Mouse (Mus musculus) urinary bladder, postnatal 36 days (tissue): ENCODE data around the gene Slc30a10.

Experiments used
- DNase-seq, 2 experiments: peaks; one replicate each; pipeline ENCODE4 v3.0.0; 2022; ENCODE audit warnings: low spot score in 2 of 2, mixed read lengths in 1 of 2

The Slc30a10 gene

GRCm38 (mm10) chr1:185454575-185454954, at the start of gene Slc30a10:
Gene Slc30a10, plus strand, starts transcription at chr1:185454848.
- DNase-seq = no peak

GRCm38 (mm10) chr1:185405921-185406320, 48.7 kb upstream of the Slc30a10 start:
- DNase-seq = no peak

DNA sequence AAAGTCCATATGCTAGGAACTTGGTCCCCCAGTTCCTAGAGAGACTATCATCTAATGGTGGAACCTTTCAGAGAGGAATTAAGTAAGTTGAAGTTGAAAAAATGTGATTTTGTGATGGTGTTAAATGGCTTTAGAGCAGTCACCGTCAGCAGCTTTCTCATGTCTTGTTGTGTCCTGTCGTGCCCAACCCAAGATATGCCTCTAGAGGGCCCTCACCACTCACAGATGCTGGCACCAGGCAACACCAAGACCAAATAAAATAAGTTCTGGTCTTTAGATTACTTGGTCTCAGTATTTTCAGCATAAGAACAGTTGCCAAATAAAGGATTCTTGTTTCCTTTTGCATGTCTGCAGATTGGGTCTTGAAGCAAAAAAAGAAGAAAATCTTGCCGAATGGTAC, 44.8 kb upstream of the Slc30a10 start:
- DNase-seq = no peak

- no peak for DNase-seq
These were observed 36.6 kb upstream of the Slc30a10 start for GRCm38 (mm10) chr1:185418011-185418410.

GRCm38 (mm10) chr1:185419805-185420204, 34.8 kb upstream of the Slc30a10 start:
- DNase-seq = no peak

DNA sequence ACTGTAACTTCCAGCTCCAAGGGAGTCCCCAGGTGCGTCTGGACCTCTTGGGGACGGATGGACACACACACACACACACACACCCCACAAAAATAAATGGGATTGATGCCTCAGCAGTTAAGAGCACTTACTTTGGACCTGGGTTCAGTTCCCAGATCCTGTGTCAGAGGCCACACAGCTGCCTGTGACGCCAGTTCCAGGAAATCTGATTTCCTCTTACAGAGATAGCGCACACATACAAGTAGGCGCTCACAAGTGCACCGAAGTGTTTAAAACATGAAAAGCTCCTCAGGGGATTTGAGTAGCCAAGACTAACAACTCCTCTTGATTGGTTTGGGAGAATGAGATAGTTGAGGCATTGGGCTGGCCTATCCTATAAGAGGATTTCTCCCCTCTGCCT, 33.9 kb upstream of the Slc30a10 start:
- DNase-seq = no peak

DNA sequence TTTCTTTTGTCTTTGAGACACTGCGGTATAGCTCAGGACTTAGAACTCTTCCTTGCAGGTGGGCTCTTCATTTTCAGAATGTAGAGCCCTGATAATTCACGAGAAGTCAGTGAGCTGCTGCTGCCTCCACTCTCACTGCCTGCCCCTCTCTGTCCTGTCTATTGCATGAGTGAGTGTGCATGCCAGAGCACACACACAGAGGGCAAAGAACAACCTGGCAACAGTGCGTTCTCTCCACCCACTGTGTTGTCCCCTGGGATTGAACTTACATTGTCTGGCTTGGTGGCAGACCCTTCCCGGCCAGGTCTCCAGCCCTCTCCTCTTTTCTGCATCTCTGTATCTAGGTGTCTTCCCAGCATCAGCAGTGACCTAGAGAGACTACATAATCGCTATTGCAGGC, 28.1 kb upstream of the Slc30a10 start:
- DNase-seq = no peak

GRCm38 (mm10) chr1:185430488-185430887, 24.2 kb upstream of the Slc30a10 start:
- no peak for DNase-seq

- DNase-seq = no peak
These were observed 23.2 kb upstream of the Slc30a10 start for GRCm38 (mm10) chr1:185431245-185431997.

DNA sequence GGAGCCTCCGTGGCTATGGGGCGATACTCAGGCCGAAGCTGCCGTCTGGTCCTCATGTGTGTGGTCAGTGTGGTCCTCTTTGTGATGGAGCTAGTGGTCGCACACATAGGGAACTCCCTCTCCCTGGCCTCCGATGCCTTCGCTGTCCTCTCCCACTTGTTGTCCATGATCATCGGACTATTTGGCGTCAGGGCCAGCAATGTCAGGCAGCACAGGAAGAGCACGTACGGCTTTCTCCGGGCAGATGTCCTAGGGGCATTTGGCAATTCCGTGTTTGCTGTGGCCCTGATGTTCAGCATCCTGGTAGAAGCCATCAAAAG, 22.7 kb upstream of the Slc30a10 start:
- no peak for DNase-seq

DNA sequence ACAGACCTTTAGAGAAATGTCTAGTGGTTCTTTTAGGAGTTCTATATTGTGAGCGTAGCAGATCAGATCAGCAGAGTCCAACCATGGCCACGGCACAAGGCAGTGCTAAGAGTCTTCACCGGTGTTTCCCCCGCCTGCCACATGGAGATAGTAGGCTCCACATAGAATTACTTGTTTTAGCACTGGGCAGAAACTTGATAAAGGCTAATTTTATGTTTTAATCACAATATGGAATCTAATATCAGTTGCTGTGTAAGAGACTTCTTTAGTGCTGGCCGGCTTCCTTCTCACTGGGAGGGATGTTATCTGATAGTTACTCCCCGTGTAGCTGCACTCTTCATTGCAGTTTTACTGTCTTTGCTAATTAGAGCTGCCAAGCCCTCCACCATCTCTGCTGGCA, 21.5 kb upstream of the Slc30a10 start:
- no peak for DNase-seq

DNA sequence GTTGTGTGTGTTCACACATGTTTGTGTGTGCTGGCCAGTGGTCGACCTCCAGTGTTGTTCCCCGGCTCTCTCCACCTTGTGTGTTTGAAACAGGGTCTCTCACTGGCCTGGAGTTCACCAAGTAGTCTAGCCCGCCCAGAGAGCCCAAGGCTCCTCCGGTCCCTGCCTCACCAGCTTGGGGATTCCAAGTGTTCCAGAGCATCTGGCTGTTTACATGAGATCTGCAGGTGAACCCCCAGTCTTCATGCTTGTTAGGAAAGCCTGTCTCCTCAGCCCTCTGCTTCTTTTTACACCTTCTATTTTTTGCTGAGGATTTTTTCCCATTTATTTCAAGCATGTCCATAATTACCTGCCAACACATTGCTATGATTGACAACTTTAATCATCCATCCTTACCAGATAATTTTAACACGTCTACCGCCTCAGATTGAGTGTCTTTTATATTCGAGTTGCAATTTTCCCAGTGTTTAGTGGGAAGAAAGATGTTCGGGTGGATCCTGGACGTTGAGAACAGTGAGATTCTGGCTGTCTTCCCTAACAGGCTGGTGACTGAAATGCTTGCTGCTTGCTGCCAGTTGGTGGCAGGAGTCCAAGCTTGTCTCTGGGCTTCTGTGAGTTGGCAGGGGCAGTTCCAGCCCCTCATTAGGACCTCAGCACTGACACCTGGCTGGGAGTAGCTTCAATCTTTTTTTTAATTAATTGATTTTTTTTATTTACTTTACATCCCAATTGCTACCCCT, 15.6 kb upstream of the Slc30a10 start:
- DNase-seq = no peak

DNA sequence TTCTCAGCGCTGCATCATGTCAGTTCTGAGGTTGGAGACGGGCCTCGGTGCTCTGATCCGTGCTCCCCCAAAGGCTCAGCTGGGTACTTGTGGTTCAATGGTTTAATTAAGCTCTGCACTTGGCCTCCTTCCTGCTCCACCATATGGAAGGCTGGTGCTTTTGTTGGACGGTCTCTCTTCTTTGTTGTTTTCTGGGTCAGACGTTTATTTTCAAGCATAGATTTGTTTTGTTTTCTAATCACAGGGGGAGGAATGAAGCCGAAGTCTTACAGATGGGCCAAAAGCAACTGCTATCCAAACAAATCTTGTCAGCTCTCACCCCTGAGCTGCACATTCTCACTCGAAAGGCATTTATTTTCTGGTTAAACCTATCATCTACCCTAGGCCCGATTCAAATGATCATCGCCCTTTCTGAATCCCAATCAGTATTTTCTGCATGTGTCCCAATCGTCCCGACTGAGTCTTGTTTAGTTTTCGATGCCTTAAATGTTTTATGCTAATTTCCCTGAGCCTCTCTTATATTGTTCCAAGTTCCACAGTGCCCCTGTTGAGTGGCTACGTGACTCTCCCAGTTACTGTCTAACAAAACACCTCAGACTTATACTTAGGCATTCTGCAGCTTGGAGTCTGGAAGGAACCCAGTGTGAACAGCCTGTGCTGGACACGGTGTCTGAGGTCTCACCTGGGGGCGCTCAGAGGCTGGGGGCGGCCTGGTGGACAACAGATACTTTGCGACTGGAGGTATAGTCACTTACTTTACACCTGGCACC, 12.8 kb upstream of the Slc30a10 start:
- no peak for DNase-seq

GRCm38 (mm10) chr1:185448936-185449335, 5.7 kb upstream of the Slc30a10 start:
- DNase-seq = no peak

DNA sequence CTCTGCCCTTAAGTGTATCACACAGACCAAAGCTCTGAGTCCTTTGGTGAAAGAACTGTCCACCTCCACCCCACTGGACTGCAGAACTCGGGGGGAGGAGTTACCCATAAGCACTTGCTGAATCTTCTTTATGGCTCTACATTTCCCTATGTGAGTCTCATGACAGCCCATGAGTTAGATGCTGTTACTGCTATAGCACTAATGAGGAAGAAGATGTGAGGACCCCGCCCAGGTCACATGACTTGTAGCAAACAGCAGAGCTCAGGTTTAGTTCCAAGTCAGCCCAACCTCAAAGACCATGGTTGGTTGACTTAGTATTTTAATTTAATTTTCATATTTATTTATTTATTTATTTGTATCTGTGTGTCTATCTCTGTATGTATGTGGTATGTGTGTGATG, 4.9 kb upstream of the Slc30a10 start:
- DNase-seq = no peak

DNA sequence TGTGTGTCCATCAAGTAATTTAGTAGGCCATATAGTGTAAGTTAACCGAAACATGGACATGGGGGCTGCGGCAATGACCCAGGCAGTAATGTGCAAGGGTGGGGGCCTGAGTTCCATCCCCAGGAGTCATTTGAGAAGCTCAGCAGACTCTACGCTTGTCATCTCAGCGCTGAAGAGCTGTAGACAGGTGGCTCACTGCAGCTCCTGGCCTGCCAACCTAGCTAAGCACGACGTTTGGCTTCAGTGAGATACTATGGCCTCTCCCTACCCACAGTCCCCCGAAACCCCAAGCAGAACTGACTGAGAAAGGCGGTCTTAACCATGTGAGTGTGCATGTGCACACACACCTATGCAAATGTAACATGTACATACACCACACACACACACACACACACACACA, 3.6 kb upstream of the Slc30a10 start:
- DNase-seq = no peak

GRCm38 (mm10) chr1:185451495-185451894, 3.2 kb upstream of the Slc30a10 start:
- no peak for DNase-seq

- DNase-seq = no peak
These were observed 2.2 kb upstream of the Slc30a10 start for GRCm38 (mm10) chr1:185452461-185452860.

DNA sequence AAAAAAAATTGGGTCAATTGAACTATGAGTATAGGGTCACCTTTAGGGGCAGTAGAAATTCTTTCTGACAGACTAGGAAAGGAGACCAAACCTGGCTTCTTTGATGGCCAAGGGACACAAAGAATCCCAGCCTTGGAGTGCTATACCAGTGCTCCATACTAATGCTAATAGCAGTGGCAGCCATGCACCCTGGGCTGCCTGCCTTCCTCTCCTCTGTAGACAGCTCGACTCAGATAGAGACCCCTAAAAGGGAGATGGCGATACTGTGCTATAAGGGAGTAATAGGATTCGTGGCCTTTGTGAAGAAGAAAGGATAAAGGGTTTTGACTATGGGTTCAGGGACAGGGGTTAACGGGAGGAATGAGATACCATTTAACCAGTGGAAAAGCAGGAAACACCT, 504 bp upstream of the Slc30a10 start:
- no peak for DNase-seq

DNA sequence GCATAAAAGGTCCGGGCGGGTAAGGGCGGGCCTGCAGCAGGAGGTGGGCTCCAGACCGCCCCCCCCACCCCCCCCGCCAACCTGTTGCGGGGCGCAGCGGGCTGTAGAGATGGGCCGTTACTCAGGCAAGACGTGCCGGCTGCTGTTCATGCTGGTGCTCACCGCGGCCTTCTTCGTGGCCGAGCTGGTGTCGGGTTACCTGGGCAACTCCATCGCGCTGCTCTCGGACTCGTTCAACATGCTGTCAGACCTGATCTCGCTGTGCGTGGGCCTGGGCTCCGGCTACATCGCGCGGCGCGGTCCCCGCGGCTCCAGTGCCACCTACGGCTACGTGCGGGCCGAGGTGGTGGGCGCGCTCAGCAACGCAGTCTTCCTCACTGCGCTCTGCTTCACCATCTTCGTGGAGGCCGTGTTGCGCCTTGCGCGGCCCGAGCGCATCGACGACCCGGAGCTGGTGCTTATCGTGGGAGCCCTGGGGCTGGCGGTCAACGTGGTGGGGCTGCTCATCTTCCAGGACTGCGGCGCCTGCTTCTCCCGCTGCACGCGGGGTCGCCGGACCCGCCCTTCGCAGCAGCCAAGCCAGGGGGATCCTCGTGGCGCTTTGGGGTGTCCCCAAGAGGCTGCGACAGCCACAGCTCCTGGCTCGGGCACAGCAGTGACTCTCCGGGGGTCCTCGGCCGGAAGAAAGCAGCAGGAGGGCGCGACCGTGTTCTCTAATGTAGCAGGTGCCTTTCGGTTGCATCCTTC, 480 bp downstream of the Slc30a10 start:
- no peak for DNase-seq

GRCm38 (mm10) chr1:185456327-185456726, 1.7 kb downstream of the Slc30a10 start:
- no peak for DNase-seq

DNA sequence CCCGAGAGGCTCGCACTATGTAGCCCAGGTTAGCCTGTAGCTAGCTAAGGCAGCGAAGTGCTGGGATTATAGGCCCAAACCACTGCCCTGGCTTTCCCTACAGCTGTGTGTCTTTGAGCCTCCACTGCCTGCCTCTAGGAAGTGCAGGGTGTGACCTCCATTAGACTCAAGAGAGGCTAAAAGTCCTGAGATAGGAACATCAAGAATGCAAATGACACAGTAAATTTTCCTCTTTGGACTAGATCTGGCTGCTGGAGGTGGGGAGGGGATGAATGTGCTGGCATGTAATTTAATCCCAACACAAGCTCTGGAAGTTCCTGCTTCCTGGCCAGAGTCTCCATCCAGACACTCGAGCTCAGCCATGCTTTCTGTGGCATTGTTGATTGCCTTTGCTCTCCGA, 5.4 kb downstream of the Slc30a10 start:
- no peak for DNase-seq
